Mouse (Mus musculus) liver, adult 2 months (tissue): ENCODE measurements around the gene Dlg2.

Experiments used
- CTCF ChIP-seq: fragments of 200-500 bp; IDR thresholded peaks from 2 replicates; pipeline ENCODE4 v1.5.1; 2011; ENCODE audit warnings: low read depth, low read length, control low read depth
- POLR2A ChIP-seq: fragments of 200-500 bp; IDR thresholded peaks from 2 replicates; pipeline ENCODE4 v1.6.1; 2011; ENCODE audit warnings: low read length, control low read depth; ENCODE audit not compliant: insufficient read depth; ENCODE audit errors: extremely low read depth

DNA sequence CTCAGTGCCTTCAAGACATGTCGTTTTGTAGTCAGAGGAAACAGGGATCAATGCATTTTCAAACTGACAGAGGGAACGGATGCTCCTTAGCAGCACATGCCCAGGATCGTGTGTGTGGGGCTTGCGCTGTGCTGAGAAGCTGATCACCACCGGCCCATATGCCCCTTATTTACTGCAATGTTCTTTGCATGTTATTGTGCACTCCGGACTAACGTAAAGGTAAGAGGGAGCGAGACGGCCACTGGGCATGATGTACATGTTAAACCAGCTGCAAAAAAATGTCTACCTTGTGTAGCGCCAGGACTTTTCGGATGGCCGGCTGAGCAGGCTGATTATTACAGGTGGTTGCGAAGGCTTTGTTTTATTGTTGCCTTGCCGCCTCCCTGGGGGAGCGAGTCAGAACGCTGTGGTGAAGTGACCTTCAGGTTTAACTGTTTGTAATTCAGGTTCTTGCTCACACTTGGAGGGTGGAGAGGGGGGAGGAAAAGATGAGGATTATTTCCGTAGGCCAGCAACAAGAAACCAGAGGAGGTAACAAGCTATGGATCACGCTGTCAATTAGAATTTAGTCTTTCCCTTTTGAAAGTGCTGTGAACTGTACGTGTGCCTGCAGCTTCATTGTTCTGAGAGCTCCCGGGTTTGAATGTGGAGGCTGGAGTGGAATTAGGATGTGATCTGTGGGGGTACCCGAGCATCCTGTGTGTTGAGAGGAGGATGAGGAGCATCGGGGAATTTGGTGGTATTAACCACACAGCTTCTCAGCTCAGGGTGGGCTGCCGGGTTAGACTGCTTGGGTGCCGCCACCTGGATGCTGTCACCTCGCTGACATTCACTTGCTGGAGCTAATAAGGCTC lies 614.6 kb downstream of the Dlg2 start:
- TF ChIP-seq CTCF: no peak
- no peak for TF ChIP-seq POLR2A
